Mouse (Mus musculus) right cerebral cortex, postnatal 25 days (tissue): ENCODE measurements at regions not wholly inside any gene's neighbourhood (a gene's known extent, or its start where the extent isn't known, plus 50 kb on each side); places are given as distances from the start of the nearest gene placed in this dataset.
"Not testable (repeated sequence)": the region's sequence is repeated elsewhere in the genome, so short reads cannot be mapped to it uniquely, and the experiment has no call there.

Experiments used
- DNase-seq: peaks from one replicate; pipeline ENCODE4 v3.0.0; 2022

DNA sequence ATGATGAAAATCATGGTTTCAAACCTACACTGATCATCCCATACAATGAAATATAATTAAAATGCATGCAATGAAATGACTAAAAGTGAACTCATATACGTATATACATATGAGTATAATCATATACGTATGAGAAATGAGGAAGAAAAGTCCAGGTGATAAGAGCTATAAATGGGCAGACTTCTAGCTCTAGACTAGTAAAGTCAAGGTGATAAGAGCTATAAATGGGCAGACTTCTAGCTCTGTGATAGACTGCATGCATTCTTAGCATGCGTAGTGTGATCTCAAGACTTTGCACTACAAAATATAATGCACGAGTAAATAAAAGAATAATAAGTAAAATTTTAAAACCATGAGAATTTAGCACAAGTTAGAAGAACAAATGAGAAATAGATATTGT is 606.2 kb upstream of the Gpc5 start:
- DNase-seq: no peak

DNA sequence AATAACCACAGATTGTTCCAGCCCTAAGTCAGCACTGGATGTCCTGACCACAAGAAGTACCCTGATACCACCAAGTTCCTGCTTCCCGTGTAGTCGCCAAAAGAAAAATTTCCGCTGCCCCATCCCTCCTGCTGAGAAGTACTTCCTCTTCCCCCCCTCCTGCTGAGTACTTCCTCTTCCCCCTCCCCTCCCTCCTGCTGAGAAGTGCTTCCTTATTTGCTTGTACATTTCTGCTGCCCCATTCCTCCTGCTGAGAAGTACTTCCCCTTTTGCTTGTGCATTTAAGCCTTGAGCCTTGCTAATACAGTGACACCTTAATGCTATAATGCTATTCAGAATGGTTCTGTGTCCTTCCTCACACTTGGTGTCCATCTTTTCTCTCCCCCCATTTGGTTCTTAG is 598.6 kb upstream of the Gpc5 start:
- DNase-seq: not testable (repeated sequence)

DNA sequence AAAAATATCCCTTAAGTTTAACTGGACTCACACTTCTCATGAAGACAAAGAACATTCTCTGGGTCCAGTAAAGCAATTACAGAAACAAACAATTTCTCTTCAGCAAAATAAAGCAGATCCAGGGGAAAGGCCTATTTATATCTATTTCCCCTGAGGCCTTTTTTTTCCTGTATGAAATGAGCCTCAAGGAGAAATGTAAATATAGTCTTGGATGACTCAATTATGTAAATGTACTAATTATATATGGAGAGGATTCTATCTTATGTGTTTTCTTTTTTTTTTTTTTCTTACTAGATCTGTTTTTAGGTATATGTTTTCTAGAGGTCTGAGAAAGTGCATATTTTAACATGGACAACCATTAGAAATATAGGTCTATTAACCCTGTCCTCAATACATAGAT is 587.0 kb upstream of the Gpc5 start:
- no peak for DNase-seq

GRCm38 (mm10) chr14:114547910-114548680 is 543.9 kb upstream of the Gpc5 start:
- peak; percentile 20 for DNase-seq

DNA sequence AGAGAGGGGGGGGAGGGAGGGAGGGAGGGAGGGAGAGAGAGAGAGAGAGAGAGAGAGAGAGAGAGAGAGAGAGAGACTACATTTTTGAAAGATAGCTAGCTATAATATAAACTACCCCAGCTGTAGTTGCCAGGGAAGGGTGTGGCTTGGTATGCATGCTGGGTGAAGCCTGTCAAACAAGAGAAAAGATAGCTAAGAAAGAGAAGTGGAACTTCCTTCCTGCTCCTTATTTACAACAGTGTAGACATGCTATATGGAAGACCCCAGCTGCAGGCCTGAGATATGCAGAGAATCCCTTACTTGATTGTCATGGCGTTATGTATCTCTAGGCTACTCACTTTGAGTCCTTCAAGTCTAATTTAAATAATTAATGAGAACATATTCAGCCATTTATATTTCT is 542.9 kb upstream of the Gpc5 start:
- DNase-seq: no peak

GRCm38 (mm10) chr14:114566411-114567030 is 525.5 kb upstream of the Gpc5 start:
- no peak for DNase-seq

- no peak for DNase-seq
Observed at GRCm38 (mm10) chr14:114567673-114568309, 524.2 kb upstream of the Gpc5 start.

GRCm38 (mm10) chr14:114587367-114588064 is 504.5 kb upstream of the Gpc5 start:
- no peak for DNase-seq

- no peak for DNase-seq
Observed at GRCm38 (mm10) chr14:114609296-114609695, 482.7 kb upstream of the Gpc5 start.

DNA sequence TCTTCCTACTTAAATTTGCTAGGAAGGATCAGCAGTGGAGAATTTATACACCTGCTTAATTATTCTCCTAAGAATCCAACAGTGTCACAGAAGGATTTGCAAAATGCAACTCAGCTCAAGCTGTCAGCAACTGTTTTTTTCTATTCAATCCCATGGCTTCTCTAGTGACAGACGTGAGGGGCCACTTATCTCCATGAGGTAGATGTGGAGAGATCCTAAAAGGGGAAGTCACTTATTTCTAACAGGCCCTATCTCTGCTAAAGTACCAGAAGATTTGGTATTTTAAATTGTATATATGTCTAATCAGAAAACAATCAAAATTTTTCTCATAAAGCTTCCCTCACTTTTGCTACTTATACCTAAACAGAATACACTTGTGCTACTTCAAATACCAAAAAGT is 479.6 kb upstream of the Gpc5 start:
- DNase-seq: no peak

GRCm38 (mm10) chr14:114656636-114657035 is 435.4 kb upstream of the Gpc5 start:
- no peak for DNase-seq

GRCm38 (mm10) chr14:114662028-114662427 is 430.0 kb upstream of the Gpc5 start:
- no peak for DNase-seq

DNA sequence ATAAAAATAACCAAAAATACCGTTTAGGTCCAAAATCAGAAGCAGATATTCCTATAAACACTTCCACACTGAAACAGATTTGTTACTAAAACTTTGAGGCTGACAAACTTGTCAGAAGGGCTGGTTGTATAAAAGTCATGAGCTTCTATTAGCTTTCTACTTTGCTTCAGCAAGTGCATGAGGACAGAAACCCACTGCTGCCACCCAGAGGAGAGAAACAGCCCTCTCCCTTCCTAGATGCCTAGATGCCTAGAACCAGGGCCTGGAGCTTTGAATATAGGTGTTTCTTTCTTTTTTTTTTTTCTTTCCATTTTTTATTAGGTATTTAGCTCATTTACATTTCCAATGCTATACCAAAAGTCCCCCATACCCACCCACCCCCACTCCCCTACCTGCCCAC is 406.9 kb upstream of the Gpc5 start:
- DNase-seq: peak; percentile 9

GRCm38 (mm10) chr14:114694930-114695329 is 397.1 kb upstream of the Gpc5 start:
- no peak for DNase-seq

DNA sequence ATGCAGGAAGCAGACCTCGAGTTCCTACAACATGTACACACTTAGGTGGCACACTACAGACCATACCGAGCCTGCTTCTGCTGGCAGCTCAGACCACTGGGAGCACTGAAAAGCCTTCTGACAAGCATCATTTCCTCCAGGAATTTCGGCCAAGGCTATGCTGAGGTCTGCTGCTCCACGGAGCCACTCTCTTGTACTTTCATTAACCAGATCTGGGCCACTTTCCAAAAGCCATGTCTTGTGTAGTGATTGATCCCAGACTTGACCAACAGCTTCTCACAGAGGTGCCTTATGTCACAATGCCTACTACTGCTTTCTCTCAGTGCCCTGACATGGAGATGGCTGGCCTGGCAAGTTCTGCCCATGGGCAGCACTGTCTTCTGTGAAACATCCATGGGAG is 394.5 kb upstream of the Gpc5 start:
- DNase-seq: no peak

DNA sequence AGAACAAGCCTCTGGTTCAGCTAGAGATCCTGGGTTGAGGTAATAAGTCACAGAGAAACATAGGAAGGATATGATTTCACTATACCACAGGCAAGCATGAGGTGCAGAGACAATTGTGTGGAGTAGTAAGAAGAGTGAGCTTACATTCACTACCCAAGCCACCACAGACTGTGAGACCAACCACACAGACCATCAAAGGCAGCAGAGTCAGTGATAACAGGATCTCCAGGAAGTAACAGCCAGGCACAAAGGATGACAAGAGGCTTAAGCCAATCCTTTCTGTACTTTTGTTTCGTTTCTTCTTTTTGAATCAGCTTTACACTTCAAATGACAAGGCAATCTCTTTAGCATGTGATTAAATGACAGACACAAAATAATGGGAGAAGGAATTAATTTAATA is 368.9 kb upstream of the Gpc5 start:
- no peak for DNase-seq

DNA sequence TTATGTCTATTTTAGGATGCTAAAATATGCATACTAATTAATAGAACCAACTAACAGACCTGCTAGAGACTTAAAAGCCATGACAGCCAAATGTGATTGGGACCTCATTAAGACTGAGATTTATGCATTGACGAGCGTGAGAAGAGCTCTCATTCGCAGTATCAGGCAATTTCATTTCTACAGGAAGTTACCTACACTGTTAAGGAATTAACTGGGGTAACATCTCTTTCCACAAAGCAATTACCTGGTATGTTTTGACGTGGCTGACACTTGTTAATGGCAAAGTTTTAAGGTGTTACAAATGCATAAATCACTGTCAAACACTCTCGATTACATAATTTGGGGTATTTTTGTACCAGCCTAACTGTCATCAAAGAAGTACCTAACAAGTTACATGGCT is 324.7 kb upstream of the Gpc5 start:
- no peak for DNase-seq

DNA sequence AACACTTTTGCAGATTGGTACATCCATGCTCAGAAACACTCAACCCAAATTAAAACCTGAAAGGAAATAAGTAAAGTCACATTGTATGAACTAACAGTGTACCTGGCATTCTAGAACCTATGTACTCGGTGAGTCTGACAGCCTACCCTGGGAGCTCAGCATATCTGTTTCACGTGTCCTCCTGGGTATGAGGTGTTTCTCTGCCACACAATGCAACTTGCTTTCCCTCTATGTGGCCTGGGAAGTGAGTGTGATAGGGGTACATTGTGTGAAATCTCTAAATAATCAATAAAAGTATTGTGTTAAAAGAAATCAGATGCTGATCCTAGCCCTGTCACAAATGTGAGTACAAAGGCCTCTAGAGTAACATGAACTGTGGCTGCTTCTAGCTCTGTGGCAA is 315.3 kb upstream of the Gpc5 start:
- no peak for DNase-seq

DNA sequence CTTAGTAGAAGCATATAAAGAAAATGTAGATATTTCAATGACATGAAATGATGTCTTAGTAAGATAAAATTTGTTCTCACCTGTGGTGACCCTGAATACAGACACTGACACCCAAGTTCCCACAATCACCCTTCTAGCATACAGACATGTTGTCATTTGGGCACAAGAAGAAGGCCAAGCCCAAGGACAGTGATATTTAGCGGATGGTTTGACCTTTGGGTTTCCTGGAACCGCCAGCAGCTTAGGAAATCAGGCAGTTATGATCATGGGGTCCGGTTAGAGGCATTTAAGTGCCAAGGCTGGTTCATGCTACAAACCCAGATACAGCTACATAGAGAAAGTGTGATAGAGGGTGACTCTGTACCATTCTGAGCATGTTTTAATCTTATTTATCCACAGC is 310.2 kb upstream of the Gpc5 start:
- no peak for DNase-seq

- DNase-seq: peak; percentile 77
Observed at GRCm38 (mm10) chr14:114790946-114791830, 300.8 kb upstream of the Gpc5 start.

GRCm38 (mm10) chr14:114791831-114792224 is 300.2 kb upstream of the Gpc5 start:
- no peak for DNase-seq

DNA sequence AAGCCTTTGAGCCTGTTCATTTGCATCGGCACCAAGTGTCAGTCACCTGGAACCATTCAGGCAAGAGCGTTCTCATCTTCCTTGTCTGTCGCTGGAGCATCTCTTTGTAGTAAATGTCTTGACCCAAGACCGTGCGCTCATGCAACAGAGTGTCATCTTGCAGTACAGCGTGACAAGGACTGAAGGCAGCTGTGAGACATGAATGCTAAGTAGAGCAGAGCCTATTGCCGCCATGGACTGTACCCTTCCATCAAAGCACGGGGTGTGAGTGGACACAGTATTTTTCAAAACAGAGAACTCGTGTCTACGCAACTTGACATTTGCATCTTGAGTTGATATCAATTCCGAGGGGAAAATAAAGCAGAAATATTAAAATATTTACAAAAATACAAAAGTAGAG is 287.4 kb upstream of the Gpc5 start:
- DNase-seq: no peak

DNA sequence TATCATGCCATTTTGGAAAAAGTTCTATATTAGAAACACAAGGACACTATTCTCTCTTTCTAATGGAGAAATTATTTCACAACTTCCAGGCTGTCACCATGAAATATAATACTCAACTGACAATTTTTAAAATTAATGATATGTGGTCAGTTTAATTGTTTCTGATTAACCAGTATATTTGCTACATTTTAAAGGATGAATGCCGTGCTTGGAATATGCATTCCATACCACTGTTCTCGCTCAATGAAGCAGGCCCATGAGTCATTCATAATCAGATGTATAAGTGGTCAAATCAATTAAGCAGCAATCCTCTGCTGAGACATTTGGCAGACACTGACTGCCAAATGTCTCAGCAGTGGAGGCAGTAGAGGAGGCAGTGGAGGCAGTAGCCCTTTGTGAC is 283.4 kb upstream of the Gpc5 start:
- no peak for DNase-seq
